Mouse (Mus musculus): Measurements from ENCODE around the gene Neurl2. TPM values are rescaled to one million over a fixed set of nuclear protein-coding genes. Genes with fewer than 3 reads are reported as not detected.

The Neurl2 gene
- total and polyA plus RNA-seq, 3 experiments, result 1.8 to 4.1 (median 2.1) TPM

DNA sequence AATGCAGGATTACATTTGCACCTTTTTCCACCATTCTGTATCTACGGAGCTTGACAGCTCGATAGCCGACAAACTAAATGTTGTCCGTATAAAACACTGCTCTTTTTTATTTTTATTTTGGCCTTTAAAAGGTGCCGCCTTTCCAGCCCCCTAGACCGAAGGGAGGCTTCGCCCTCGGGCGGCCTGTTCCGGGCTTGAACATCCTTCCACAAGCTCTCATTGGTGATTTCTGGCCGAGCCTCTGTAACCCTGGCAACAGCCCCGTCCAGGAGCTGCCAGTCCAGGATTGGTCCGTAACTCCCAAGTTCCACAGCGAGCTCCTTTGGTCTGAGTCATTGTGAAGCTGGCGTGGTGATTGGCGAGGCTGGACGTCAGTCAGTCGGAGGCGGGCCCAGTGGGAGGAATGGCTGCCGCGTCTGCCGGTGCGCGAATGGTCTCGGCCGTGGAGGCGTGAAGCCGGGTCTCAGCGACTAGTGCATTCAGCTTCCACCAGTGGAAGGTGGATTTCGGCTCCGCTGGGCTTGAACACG lies 10.6 kb downstream of the Neurl2 start, which contains the start of gene Zswim1 (continued):
- TF ChIP-seq CHD1 (IDR thresholded peaks at IDR 0.05; ENCODE audit: low read depth, low read length), result no peak
- TF ChIP-seq MXI1 (IDR thresholded peaks at IDR 0.05; ENCODE audit: low read depth, low read length), result peak; percentile 93
- no peak for TF ChIP-seq RAD21 (IDR thresholded peaks at IDR 0.05; ENCODE audit: low read depth, low read length)
- TF ChIP-seq MYC (IDR thresholded peaks at IDR 0.05; ENCODE audit: low read depth, low read length), result no peak
- peak; percentile 94 for TF ChIP-seq POLR2A (IDR thresholded peaks at IDR 0.05; ENCODE audit: low read depth, low read length)
- TF ChIP-seq IRF4 (IDR thresholded peaks at IDR 0.05; ENCODE audit: low read depth, low read length), result peak; percentile 89
- no peak for TF ChIP-seq MAFK (IDR thresholded peaks at IDR 0.05; ENCODE audit: insufficient replicate concordance, low read length)
- no peak for TF ChIP-seq EP300 (IDR thresholded peaks at IDR 0.05; ENCODE audit: low read length)
- peak; percentile 87 for TF ChIP-seq CHD2 (IDR thresholded peaks at IDR 0.05; ENCODE audit: low read length)
- TF ChIP-seq MAZ (IDR thresholded peaks at IDR 0.05; ENCODE audit: low read depth, low read length), result no peak
- 0 out of 4 replicates have a peak, but pooled peaks of 1 of the 2 experiments have one; percentile 4 for TF ChIP-seq CTCF (conservative IDR thresholded peaks at IDR 0.05 in 1 of 2, IDR thresholded peaks at IDR 0.05 in 1 of 2; ENCODE audit: low read depth in 2 of 2, low read length in 2 of 2)

DNA sequence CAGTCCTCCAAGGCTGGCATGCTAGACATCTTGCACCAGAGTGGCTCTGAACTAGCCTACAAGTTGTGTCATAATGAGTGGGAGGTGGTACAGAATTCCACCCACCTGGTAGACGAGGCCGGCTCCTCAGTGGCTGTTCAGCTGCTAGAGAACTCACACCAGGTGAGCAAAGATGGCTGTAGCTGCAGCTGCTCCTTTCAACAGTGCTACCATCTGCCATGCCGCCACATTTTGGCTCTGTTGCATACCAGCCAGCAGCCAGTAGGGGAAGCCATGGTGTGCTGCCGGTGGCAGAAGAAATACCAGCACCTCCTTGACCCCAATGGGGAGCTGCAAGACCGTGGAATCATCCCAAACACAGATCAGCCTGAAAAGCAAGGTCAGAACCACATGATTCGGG lies 12.2 kb downstream of the Neurl2 start:
- Histone ChIP-seq H3K9ac (ENCODE audit: insufficient read depth, low read depth) (no peak overlapping the region), H3K27ac (ENCODE audit: insufficient read depth, low read depth) (no peak overlapping the region), H3K27me3 (replicated peaks) (no peaks in the 10 kb centered on the region), H3K9me3 (replicated peaks; ENCODE audit: low read length) (no peaks in the 10 kb centered on the region), H3K4me2 (ENCODE audit: insufficient read depth, low read depth, poor library complexity, severe bottlenecking) (no peak overlapping the region), H3K36me3 (replicated peaks in 1 of 2; ENCODE audit: control insufficient read depth in 1 of 2, insufficient read depth in 1 of 2, low read length in 1 of 2) (peaks cover 26 to 45% of the 10 kb centered on the region in 2 experiments), H3K4me3 (replicated peaks in 1 of 3; ENCODE audit: low read depth in 2 of 3, low read length in 2 of 3, poor library complexity in 1 of 3) (no peak overlapping the region), H3K4me1 (ENCODE audit: control insufficient read depth in 1 of 2, insufficient read depth in 2 of 2) (peaks cover 0 to 14% of the 10 kb centered on the region in 2 experiments; a peak in 3 of 4 replicates), H3K79me2 (replicated peaks; ENCODE audit: control insufficient read depth, extremely low read depth, insufficient read depth, poor library complexity, severe bottlenecking) (no peaks in the 10 kb centered on the region; the same call in 1 of the 2 replicates)
- TF ChIP-seq ZNF384 (IDR thresholded peaks at IDR 0.05; ENCODE audit: low read depth, low read length), result no peak
- no peak for TF ChIP-seq GABPA (IDR thresholded peaks at IDR 0.05; ENCODE audit: insufficient replicate concordance, low read depth, low read length)
- TF ChIP-seq IRF4 (IDR thresholded peaks at IDR 0.05; ENCODE audit: low read depth, low read length), result no peak
- TF ChIP-seq UBTF (IDR thresholded peaks at IDR 0.05; ENCODE audit: low read depth, low read length), result no peak
- no peak for TF ChIP-seq MAX (IDR thresholded peaks at IDR 0.05; ENCODE audit: low read length)
- no peak for TF ChIP-seq SMC3 (IDR thresholded peaks at IDR 0.05; ENCODE audit: low read depth, low read length)
- no peak for TF ChIP-seq MEF2A (IDR thresholded peaks at IDR 0.05; ENCODE audit: borderline replicate concordance, low read depth, low read length)
- no peak for TF ChIP-seq USF2 (conservative IDR thresholded peaks at IDR 0.05; ENCODE audit: low read depth, low read length)
- TF ChIP-seq TBP (conservative IDR thresholded peaks at IDR 0.05; ENCODE audit: low read depth, low read length), result no peak
- no peak for TF ChIP-seq MAFK (IDR thresholded peaks at IDR 0.05; ENCODE audit: insufficient replicate concordance, low read length)
- no peak for TF ChIP-seq USF1 (IDR thresholded peaks at IDR 0.05; ENCODE audit: low read depth, low read length)
- no peak for TF ChIP-seq RCOR1 (conservative IDR thresholded peaks at IDR 0.05; ENCODE audit: low read depth, low read length)
- TF ChIP-seq ZC3H11A (IDR thresholded peaks at IDR 0.05; ENCODE audit: low read depth, low read length), result no peak
- no peak for TF ChIP-seq TCF12 (IDR thresholded peaks at IDR 0.05; ENCODE audit: low read depth, low read length)
- TF ChIP-seq ZMIZ1 (IDR thresholded peaks at IDR 0.05; ENCODE audit: low read depth, low read length), result no peak
- TF ChIP-seq KAT2A (IDR thresholded peaks at IDR 0.05; ENCODE audit: insufficient replicate concordance, low read length), result no peak
- TF ChIP-seq JUND (conservative IDR thresholded peaks at IDR 0.05; ENCODE audit: low read depth, low read length), result no peak
- TF ChIP-seq CTCF (conservative IDR thresholded peaks at IDR 0.05 in 1 of 2, IDR thresholded peaks at IDR 0.05 in 1 of 2; ENCODE audit: low read depth in 2 of 2, low read length in 2 of 2), result no peak
- no peak for TF ChIP-seq SIN3A (IDR thresholded peaks at IDR 0.05; ENCODE audit: low read length)
- DNase-seq (ENCODE audit: extremely low read depth), result no peak
- dilution Hi-C loops (cut with MboI; ENCODE audit: extremely low pct_ligation_motif_present, extremely low pct_unique_long_range_greater_than_20kb, low sequenced_read_pairs), result no loop called here
- in situ Hi-C loops (cut with MboI; ENCODE audit: low pct_ligation_motif_present, low pct_unique_long_range_greater_than_20kb, low sequenced_read_pairs), result no loop called here
